Mouse (Mus musculus): ENCODE measurements around the gene Zfp341. TPM values are rescaled to one million over a fixed set of nuclear protein-coding genes. Genes with fewer than 3 reads are reported as not detected.

Zfp341 gene
- total and polyA plus RNA-seq, 3 experiments = 2.0 to 6.3 TPM; not detected in 1

GRCm38 (mm10) chr2:154589051-154589450, 24.0 kb upstream of the Zfp341 start:
- H3K9ac ChIP-seq (ENCODE audit: control insufficient read depth, low read depth, low read length, poor library complexity, severe bottlenecking) = no peak overlapping the region
- H3K36me3 ChIP-seq (ENCODE audit: control insufficient read depth in 1 of 2, insufficient read depth in 2 of 2, low read length in 2 of 2) = peaks cover 0 to 2% of the 10 kb centered on the region in 2 experiments; a peak in 1 of 4 replicates
- H3K27me3 ChIP-seq (ENCODE audit: control insufficient read depth in 1 of 2, insufficient read depth in 2 of 2, low read length in 2 of 2) = no peaks in the 10 kb centered on the region

GRCm38 (mm10) chr2:154591239-154591638, 21.9 kb upstream of the Zfp341 start:
- H3K9ac ChIP-seq (ENCODE audit: control insufficient read depth, low read depth, low read length, poor library complexity, severe bottlenecking) = no peak overlapping the region
- TF ChIP-seq KAT2A (conservative IDR thresholded peaks at IDR 0.05; ENCODE audit: low read depth, low read length) (no peak), USF2 (IDR thresholded peaks at IDR 0.05; ENCODE audit: borderline replicate concordance in 1 of 2, insufficient read depth in 1 of 2, low read depth in 1 of 2, low read length in 2 of 2) (no peak), E2F4 (IDR thresholded peaks at IDR 0.05; ENCODE audit: borderline replicate concordance, low read depth, low read length) (no peak), MAX (IDR thresholded peaks at IDR 0.05; ENCODE audit: low read length) (no peak)
- H3K4me3 ChIP-seq (ENCODE audit: control insufficient read depth in 1 of 2, insufficient read depth in 1 of 2, low read depth in 2 of 2, low read length in 2 of 2) = no peak overlapping the region
- DNase-seq (ENCODE audit: low read depth, low spot score) = no peak
- no peaks in the 10 kb centered on the region for H3K36me3 ChIP-seq (ENCODE audit: control insufficient read depth in 1 of 2, insufficient read depth in 2 of 2, low read length in 2 of 2)
- H3K27ac ChIP-seq (ENCODE audit: control insufficient read depth, low read depth, low read length) = no peak overlapping the region
- no peaks in the 10 kb centered on the region for H3K79me2 ChIP-seq (ENCODE audit: control insufficient read depth, insufficient read depth, low read length, poor library complexity)
- H3K27me3 ChIP-seq (ENCODE audit: control insufficient read depth in 1 of 2, insufficient read depth in 2 of 2, low read length in 2 of 2) = no peaks in the 10 kb centered on the region
- H3K4me1 ChIP-seq (ENCODE audit: control insufficient read depth in 1 of 2, insufficient read depth in 2 of 2, low read length in 2 of 2) = 0 out of 4 replicates have a peak, but pooled peaks cover 0 to 7% of the 10 kb centered on the region in 2 experiments
- H3K9me3 ChIP-seq (replicated peaks; ENCODE audit: insufficient read depth, low read length) = no peaks in the 10 kb centered on the region

More at GRCm38 (mm10) chr2:154589051-154589450, 24.0 kb upstream of the Zfp341 start:
- Histone ChIP-seq H3K4me3 (ENCODE audit: control insufficient read depth in 1 of 2, insufficient read depth in 1 of 2, low read depth in 2 of 2, low read length in 2 of 2) (no peak overlapping the region), H3K9me3 (replicated peaks; ENCODE audit: insufficient read depth, low read length) (no peaks in the 10 kb centered on the region), H3K27ac (ENCODE audit: control insufficient read depth, low read depth, low read length) (no peak overlapping the region), H3K79me2 (ENCODE audit: control insufficient read depth, insufficient read depth, low read length, poor library complexity) (no peaks in the 10 kb centered on the region), H3K4me1 (ENCODE audit: control insufficient read depth in 1 of 2, insufficient read depth in 2 of 2, low read length in 2 of 2) (peaks cover 5 to 11% of the 10 kb centered on the region in 2 experiments; a peak in 3 of 4 replicates)
- no peak for TF ChIP-seq ZKSCAN1 (IDR thresholded peaks at IDR 0.05; ENCODE audit: low read depth, low read length)
- no peak for DNase-seq (ENCODE audit: low read depth, low spot score)

GRCm38 (mm10) chr2:154593025-154593424, 20.1 kb upstream of the Zfp341 start:
- H3K4me3 ChIP-seq (ENCODE audit: control insufficient read depth in 1 of 2, insufficient read depth in 1 of 2, low read depth in 2 of 2, low read length in 2 of 2) = no peak overlapping the region
- H3K27ac ChIP-seq (ENCODE audit: control insufficient read depth, low read depth, low read length) = no peak overlapping the region
- H3K36me3 ChIP-seq (ENCODE audit: control insufficient read depth in 1 of 2, insufficient read depth in 2 of 2, low read length in 2 of 2) = no peaks in the 10 kb centered on the region
- no peaks in the 10 kb centered on the region for H3K27me3 ChIP-seq (ENCODE audit: control insufficient read depth in 1 of 2, insufficient read depth in 2 of 2, low read length in 2 of 2)
- TF ChIP-seq POLR2A (IDR thresholded peaks at IDR 0.05; ENCODE audit: control insufficient read depth in 1 of 2, insufficient read depth in 1 of 2, low read depth in 1 of 2, low read length in 2 of 2, poor library complexity in 1 of 2) (no peak), SIN3A (IDR thresholded peaks at IDR 0.05; ENCODE audit: low read length) (no peak), CTCF (IDR thresholded peaks at IDR 0.05 in 2 of 3, conservative IDR thresholded peaks at IDR 0.05 in 1 of 3; ENCODE audit: control insufficient read depth in 1 of 3, insufficient read depth in 1 of 3, low read depth in 2 of 3, low read length in 3 of 3, poor library complexity in 1 of 3, severe bottlenecking in 1 of 3) (peak; percentile 42 to 49 (median 46); a peak in 4 of 6 replicates), SMC3 (IDR thresholded peaks at IDR 0.05; ENCODE audit: low read depth, low read length) (peak; percentile 38; the same call in 1 of the 2 replicates), RAD21 (IDR thresholded peaks at IDR 0.05; ENCODE audit: low read depth, low read length) (peak; percentile 22), KAT2A (conservative IDR thresholded peaks at IDR 0.05; ENCODE audit: low read depth, low read length) (no peak)
- no peaks in the 10 kb centered on the region for H3K9me3 ChIP-seq (replicated peaks; ENCODE audit: insufficient read depth, low read length)
- no peak overlapping the region for H3K9ac ChIP-seq (ENCODE audit: control insufficient read depth, low read depth, low read length, poor library complexity, severe bottlenecking)
- H3K4me1 ChIP-seq (ENCODE audit: control insufficient read depth in 1 of 2, insufficient read depth in 2 of 2, low read length in 2 of 2) = 0 out of 4 replicates have a peak, but pooled peaks cover 0 to 7% of the 10 kb centered on the region in 2 experiments
- DNase-seq (ENCODE audit: low read depth, low spot score) = peak; percentile 53
- H3K79me2 ChIP-seq (ENCODE audit: control insufficient read depth, insufficient read depth, low read length, poor library complexity) = no peaks in the 10 kb centered on the region
